Mouse (Mus musculus) thymus, adult 18-20 months (tissue): Measurements from ENCODE around the gene Idh1.

ENCODE experiments used
- DNase-seq, 2 experiments: peaks; one replicate each; pipeline ENCODE4 v3.0.0; 2022; ENCODE audit warnings: mixed read lengths in 2 of 2

The Idh1 gene

GRCm38 (mm10) chr1:65112031-65112806 is 74.1 kb downstream of the Idh1 start:
- DNase-seq, result no peak

- DNase-seq, result no peak
Observed at GRCm38 (mm10) chr1:65109756-65110435, 76.4 kb downstream of the Idh1 start.

DNA sequence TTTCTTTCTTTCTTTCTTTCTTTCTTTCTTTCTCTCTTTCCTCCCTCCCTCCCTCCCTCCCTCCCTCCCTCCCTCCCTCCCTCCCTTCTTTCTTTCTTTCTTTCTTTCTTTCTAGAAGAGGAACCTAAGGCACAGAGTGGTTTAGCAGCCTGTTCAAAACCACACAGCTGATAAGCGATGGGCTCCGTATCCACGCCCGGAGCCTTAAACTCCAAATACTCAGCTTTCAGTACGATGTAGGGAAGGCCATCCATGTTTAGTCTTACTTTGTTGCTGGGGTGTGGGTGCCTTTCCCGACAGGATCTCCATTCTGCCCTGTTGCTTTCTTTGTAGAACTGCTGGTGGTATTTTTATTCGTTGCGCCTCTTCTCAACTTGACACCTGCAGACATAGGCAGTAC is 77.1 kb downstream of the Idh1 start:
- DNase-seq, result no peak
